Mouse (Mus musculus): Measurements from ENCODE around the gene Mymk. TPM values are rescaled to one million over a fixed set of nuclear protein-coding genes. Genes with fewer than 3 reads are reported as not detected.
A peak's percentile ranks its signal among the peaks of the same experiment; 100 is the strongest.

Mymk gene
- polyA plus RNA-seq, 1 experiment from 2014 or later, result not detected

- no peak overlapping the region for H3K4me2 ChIP-seq (ENCODE audit: low read length)
- H3K9ac ChIP-seq (ENCODE audit: low read depth, low read length), result no peak overlapping the region
- H3K4me3 ChIP-seq (replicated peaks; ENCODE audit: low read depth, low read length), result no peak overlapping the region
- H3K4me1 ChIP-seq (replicated peaks; ENCODE audit: insufficient read depth, low read length), result no peaks in the 10 kb centered on the region
- DNase-seq (ENCODE audit: low spot score) (no peak), ATAC-seq (replicated peaks; ENCODE audit: low FRiP score, low read depth) (no peak)
- no peaks in the 10 kb centered on the region for H3K27me3 ChIP-seq (ENCODE audit: insufficient read depth, low read length)
- 77% methylated on average over 14 of the region's 14 CpGs for WGBS
- H3K36me3 ChIP-seq (ENCODE audit: insufficient read depth, low read length), result 0 out of 2 replicates have a peak, but pooled peaks cover 4% of the 10 kb centered on the region
- H3K27ac ChIP-seq, result no peak overlapping the region
- H3K9me3 ChIP-seq (replicated peaks; ENCODE audit: low read length), result no peaks in the 10 kb centered on the region
- TF ChIP-seq CTCF (IDR thresholded peaks at IDR 0.05; ENCODE audit: low read depth), result no peak
These were observed 47.8 kb downstream of the Mymk start for GRCm38 (mm10) chr2:27024136-27024535.

DNA sequence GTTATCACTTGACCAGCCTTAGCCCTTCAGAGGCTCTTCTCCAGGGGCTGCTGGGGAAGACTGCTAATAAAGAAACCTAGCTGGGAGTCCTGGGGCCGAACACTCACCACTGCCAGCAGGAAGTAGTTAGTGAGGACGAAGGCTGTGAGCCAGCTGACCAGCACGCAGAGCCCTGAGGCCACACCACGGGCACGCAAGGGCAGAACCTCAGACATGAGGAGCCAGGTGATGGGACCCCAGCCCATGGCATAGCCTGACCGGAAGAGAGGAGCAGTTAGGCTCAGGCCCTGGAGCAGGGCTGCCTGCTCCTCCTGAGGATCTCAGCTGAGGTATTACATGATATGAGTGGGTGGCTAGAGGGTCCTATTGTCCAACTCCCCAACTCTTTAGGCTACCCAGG is 49.4 kb downstream of the Mymk start:
- no peak overlapping the region for H3K4me2 ChIP-seq (ENCODE audit: low read length)
- H3K9ac ChIP-seq (ENCODE audit: low read depth, low read length), result no peak overlapping the region
- H3K9me3 ChIP-seq (replicated peaks; ENCODE audit: low read length), result no peaks in the 10 kb centered on the region
- WGBS, result 62% methylated on average over 6 of the region's 6 CpGs
- H3K36me3 ChIP-seq (ENCODE audit: insufficient read depth, low read length), result peaks cover 11% of the 10 kb centered on the region; the same call in 1 of the 2 replicates
- ATAC-seq (replicated peaks; ENCODE audit: low FRiP score, low read depth), result no peak
- H3K4me1 ChIP-seq (replicated peaks; ENCODE audit: insufficient read depth, low read length), result no peaks in the 10 kb centered on the region
- H3K4me3 ChIP-seq (replicated peaks; ENCODE audit: low read depth, low read length), result no peak overlapping the region
- H3K27me3 ChIP-seq (ENCODE audit: insufficient read depth, low read length), result no peaks in the 10 kb centered on the region
- DNase-seq (ENCODE audit: low spot score), result no peak
- no peak for TF ChIP-seq CTCF (IDR thresholded peaks at IDR 0.05; ENCODE audit: low read depth)
- H3K27ac ChIP-seq, result no peak overlapping the region

DNA sequence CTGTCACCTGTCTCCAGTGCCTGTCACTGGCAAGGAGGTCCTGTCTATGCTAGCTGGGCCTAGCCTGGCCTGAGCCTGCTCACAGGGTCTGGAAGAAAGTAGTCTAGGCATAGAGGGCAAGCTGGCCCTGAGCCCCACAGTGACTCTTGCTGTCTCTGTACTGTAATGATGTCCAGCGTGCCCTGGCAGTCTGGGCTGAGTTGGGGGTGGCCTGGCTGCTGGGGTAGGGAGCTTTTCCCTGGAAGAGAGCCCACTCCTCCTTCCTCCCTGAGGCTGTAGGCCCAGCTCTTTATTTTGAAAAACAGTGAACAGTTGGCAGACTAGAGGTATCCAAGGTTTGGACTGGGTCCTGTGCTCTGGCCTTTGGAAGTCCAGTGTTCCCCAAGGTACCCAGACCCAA is 50.9 kb downstream of the Mymk start:
- WGBS, result 77% methylated on average over 1 of the region's 1 CpGs
- Histone ChIP-seq H3K9ac (ENCODE audit: low read depth, low read length) (no peak overlapping the region), H3K4me3 (replicated peaks; ENCODE audit: low read depth, low read length) (no peak overlapping the region), H3K9me3 (replicated peaks; ENCODE audit: low read length) (no peaks in the 10 kb centered on the region), H3K27me3 (ENCODE audit: insufficient read depth, low read length) (no peaks in the 10 kb centered on the region), H3K36me3 (ENCODE audit: insufficient read depth, low read length) (peaks cover 25% of the 10 kb centered on the region; the same call in 1 of the 2 replicates), H3K4me2 (ENCODE audit: low read length) (no peak overlapping the region), H3K27ac (no peak overlapping the region), H3K4me1 (replicated peaks; ENCODE audit: insufficient read depth, low read length) (no peaks in the 10 kb centered on the region)
- TF ChIP-seq CTCF (IDR thresholded peaks at IDR 0.05; ENCODE audit: low read depth), result no peak
- DNase-seq (ENCODE audit: low spot score) (no peak), ATAC-seq (replicated peaks; ENCODE audit: low FRiP score, low read depth) (no peak)

- H3K9me3 ChIP-seq (replicated peaks; ENCODE audit: low read length), result no peaks in the 10 kb centered on the region
- no peak for TF ChIP-seq CTCF (IDR thresholded peaks at IDR 0.05; ENCODE audit: low read depth)
- no peak for ATAC-seq (replicated peaks; ENCODE audit: low FRiP score, low read depth)
- H3K4me2 ChIP-seq (ENCODE audit: low read length), result no peak overlapping the region
- H3K36me3 ChIP-seq (ENCODE audit: insufficient read depth, low read length), result peaks cover 39% of the 10 kb centered on the region
- no peak overlapping the region for H3K27ac ChIP-seq
- WGBS, result 93% methylated on average over 2 of the region's 2 CpGs
- no peak for DNase-seq (ENCODE audit: low spot score)
- H3K4me3 ChIP-seq (replicated peaks; ENCODE audit: low read depth, low read length), result no peak overlapping the region
- no peaks in the 10 kb centered on the region for H3K4me1 ChIP-seq (replicated peaks; ENCODE audit: insufficient read depth, low read length)
- H3K27me3 ChIP-seq (ENCODE audit: insufficient read depth, low read length), result no peaks in the 10 kb centered on the region
- H3K9ac ChIP-seq (ENCODE audit: low read depth, low read length), result no peak overlapping the region
These were observed 52.4 kb downstream of the Mymk start for GRCm38 (mm10) chr2:27019530-27019929.

DNA sequence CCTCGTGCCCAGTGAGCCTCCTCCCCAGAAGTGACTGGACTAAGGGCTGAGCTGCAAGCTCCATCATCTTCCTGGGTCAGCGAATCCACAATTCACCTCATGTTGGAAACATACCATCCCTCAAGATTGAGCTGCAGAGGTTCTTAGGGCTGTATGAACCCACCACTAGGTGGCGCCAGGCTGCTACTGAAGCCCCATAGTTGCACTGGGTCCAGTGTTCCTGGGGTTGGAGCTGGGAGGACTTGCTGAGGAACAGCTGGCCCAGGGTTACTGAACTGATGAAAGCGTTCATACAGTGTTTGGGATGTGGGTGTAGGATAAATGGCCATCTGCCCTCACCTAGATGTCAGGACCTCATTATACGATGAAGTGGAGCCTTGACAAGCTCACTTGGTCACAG is 54.2 kb downstream of the Mymk start:
- DNase-seq (ENCODE audit: low spot score) (peak; percentile 80), ATAC-seq (replicated peaks; ENCODE audit: low FRiP score, low read depth) (peak; percentile 58; the same call in 1 of the 2 replicates)
- Histone ChIP-seq H3K9ac (ENCODE audit: low read depth, low read length) (no peak overlapping the region), H3K36me3 (ENCODE audit: insufficient read depth, low read length) (peaks cover 45% of the 10 kb centered on the region), H3K4me2 (ENCODE audit: low read length) (no peak overlapping the region), H3K4me1 (replicated peaks; ENCODE audit: insufficient read depth, low read length) (no peaks in the 10 kb centered on the region), H3K27ac (no peak overlapping the region), H3K4me3 (replicated peaks; ENCODE audit: low read depth, low read length) (no peak overlapping the region), H3K9me3 (replicated peaks; ENCODE audit: low read length) (no peaks in the 10 kb centered on the region), H3K27me3 (ENCODE audit: insufficient read depth, low read length) (no peaks in the 10 kb centered on the region)
- 48% methylated on average over 5 of the region's 5 CpGs for WGBS
- peak; percentile 96 for TF ChIP-seq CTCF (IDR thresholded peaks at IDR 0.05; ENCODE audit: low read depth)

Other genes with a start within 250 kb of the Mymk start
- gene Abo, start 207.2 kb downstream of the Mymk start, polyA plus RNA-seq (2015; fragmentation: Nextera tagmentation; extraction: Ambion mirVana), result not detected in 2 replicates
- gene Surf6, start 169.3 kb downstream of the Mymk start, polyA plus RNA-seq (2015; fragmentation: Nextera tagmentation; extraction: Ambion mirVana), result 19.6 and 21.2 TPM in 2 replicates
- gene Med22, start 161.5 kb downstream of the Mymk start, polyA plus RNA-seq (2015; fragmentation: Nextera tagmentation; extraction: Ambion mirVana), result 38.6 and 42.2 TPM in 2 replicates
- gene Rpl7a, start 161.4 kb downstream of the Mymk start, polyA plus RNA-seq (2015; fragmentation: Nextera tagmentation; extraction: Ambion mirVana), result 668 and 686 TPM in 2 replicates
- gene Surf2, start 155.8 kb downstream of the Mymk start, polyA plus RNA-seq (2015; fragmentation: Nextera tagmentation; extraction: Ambion mirVana), result 37.2 and 39.4 TPM in 2 replicates
- gene Surf1, start 155.6 kb downstream of the Mymk start, polyA plus RNA-seq (2015; fragmentation: Nextera tagmentation; extraction: Ambion mirVana), result 62.5 and 64.1 TPM in 2 replicates
- gene Surf4, start 138.3 kb downstream of the Mymk start, polyA plus RNA-seq (2015; fragmentation: Nextera tagmentation; extraction: Ambion mirVana), result 186 and 216 TPM in 2 replicates
- gene Stkld1, start 138.1 kb downstream of the Mymk start, polyA plus RNA-seq (2015; fragmentation: Nextera tagmentation; extraction: Ambion mirVana), result 0.07 and 0.27 TPM in 2 replicates
- 34.3 TPM in 2 replicates for gene Rexo4, start 107.8 kb downstream of the Mymk start, polyA plus RNA-seq (2015; fragmentation: Nextera tagmentation; extraction: Ambion mirVana)
- gene Adamts13, start 98.8 kb downstream of the Mymk start, polyA plus RNA-seq (2015; fragmentation: Nextera tagmentation; extraction: Ambion mirVana), result 0.04 and 0.13 TPM in 2 replicates
- 41.5 and 47.2 TPM in 2 replicates for gene Cacfd1, start 62.3 kb downstream of the Mymk start, polyA plus RNA-seq (2015; fragmentation: Nextera tagmentation; extraction: Ambion mirVana)
- gene Slc2a6, start 44.2 kb downstream of the Mymk start, polyA plus RNA-seq (2015; fragmentation: Nextera tagmentation; extraction: Ambion mirVana), result 0.49 and 0.51 TPM in 2 replicates
- 0.80 and 0.83 TPM in 2 replicates for gene Adamtsl2, start 7.2 kb upstream of the Mymk start, polyA plus RNA-seq (2015; fragmentation: Nextera tagmentation; extraction: Ambion mirVana)
- gene Fam163b, start 70.3 kb upstream of the Mymk start, polyA plus RNA-seq (2015; fragmentation: Nextera tagmentation; extraction: Ambion mirVana), result not detected in 2 replicates
- 0.05 and 0.38 TPM in 2 replicates for gene Dbh, start 93.1 kb upstream of the Mymk start, polyA plus RNA-seq (2015; fragmentation: Nextera tagmentation; extraction: Ambion mirVana)
- 48.6 and 63.5 TPM in 2 replicates for gene Sardh, start 176.2 kb upstream of the Mymk start, polyA plus RNA-seq (2015; fragmentation: Nextera tagmentation; extraction: Ambion mirVana)

Measured in kidney, postnatal 0 days (tissue).